Mouse (Mus musculus) heart, adult 2 months (tissue): ENCODE results near the gene Tmem211.

Experiments
- CTCF ChIP-seq: fragments of 200-600 bp; IDR thresholded peaks from 2 replicates; pipeline ENCODE4 v1.8.1; 2022; ENCODE audit warnings: antibody characterized with exemption, mild to moderate bottlenecking, moderate library complexity
- EP300 ChIP-seq: fragments of 200-500 bp; IDR thresholded peaks from 2 replicates; pipeline ENCODE4 v1.6.1; 2011; ENCODE audit warnings: low read depth, low read length, control low read depth; ENCODE audit not compliant: insufficient read depth
- POLR2A ChIP-seq: fragments of 200-500 bp; IDR thresholded peaks from 2 replicates; pipeline ENCODE4 v1.6.1; 2011; ENCODE audit warnings: mild to moderate bottlenecking, low read depth, low read length, control low read depth; ENCODE audit not compliant: insufficient read depth

DNA sequence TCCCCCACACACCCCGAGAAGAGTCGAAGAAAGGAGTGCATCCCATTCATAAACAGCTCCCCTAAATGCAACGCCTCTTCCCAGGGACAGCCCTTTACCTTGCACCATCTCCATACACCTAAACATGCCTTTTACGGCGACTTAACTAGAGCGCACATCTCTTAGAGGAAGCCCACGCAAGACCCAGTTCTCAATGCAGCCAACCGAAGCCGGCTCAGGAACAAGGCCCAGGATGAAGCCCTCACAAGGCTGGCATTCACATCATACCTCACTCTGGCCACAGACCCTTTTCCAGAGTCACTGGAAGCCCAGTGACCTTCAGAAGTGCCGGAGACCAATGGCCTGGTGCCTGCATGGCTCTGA lies 27.0 kb upstream of the Tmem211 start:
- TF ChIP-seq POLR2A (no peak), CTCF (no peak), EP300 (no peak)
